12 mouse cellular contexts compared by ENCODE assay signal in genomic region chr5:25769006-25769405, GRCm38 (mm10). TPM values are rescaled to one million over a fixed set of nuclear protein-coding genes. Genes with fewer than 3 reads are reported as not detected.
DNase-seq lines count a peak whose midpoint lies in the region; ATAC-seq and TF ChIP-seq lines count a peak whose summit lies in the region.
"Had no signal": no experiment of that assay in that cellular context is flagged by ENCODE, and none has a peak within 500 bp of the region (broad histone marks: within the 10 kb centered on the region; RNA-seq: fewer than 3 reads in every experiment).

No protein-coding gene starts in this region.

- no peak for ATAC-seq in heart, embryonic 11.5 days (replicated peaks; ENCODE audit: insufficient number of reproducible peaks, low FRiP score, low TSS enrichment)
- ATAC-seq in midbrain, embryonic 11.5 days (ENCODE audit: low FRiP score): no peak
- ATAC-seq in intestine, embryonic 14.5 days (replicated peaks; ENCODE audit: low FRiP score, low TSS enrichment, low read depth): no peak
- ATAC-seq in stomach, embryonic 15.5 days (ENCODE audit: insufficient read depth, low FRiP score, low read depth): no peak

- TF ChIP-seq POLR2A in heart, adult 2 months (IDR thresholded peaks at IDR 0.05; ENCODE audit: insufficient read depth, low read depth, low read length): no peak

- intact Hi-C loops in heart, adult 2 months (cut with DNase I): no loop called here

- no peak for TF ChIP-seq EP300 in heart, adult 2 months (IDR thresholded peaks at IDR 0.05; ENCODE audit: insufficient read depth, low read depth, low read length)

- no peak for TF ChIP-seq CTCF in heart, adult 2 months (IDR thresholded peaks at IDR 0.05)

- WGBS in heart, embryonic 11.5 days (ENCODE audit: insufficient replicate concordance): 54% methylated on average over 17 of the region's 17 CpGs
- WGBS in heart, adult 2 months: 78% methylated on average over 17 of the region's 17 CpGs
- 74% methylated on average over 17 of the region's 17 CpGs for WGBS in midbrain, embryonic 10.5 days
- 73% methylated on average over 17 of the region's 17 CpGs for WGBS in midbrain, embryonic 11.5 days
- 62% methylated on average over 17 of the region's 17 CpGs for WGBS in intestine, embryonic 14.5 days
- 57% methylated on average over 17 of the region's 17 CpGs for WGBS in stomach, embryonic 15.5 days

- peaks cover 3% of the 10 kb centered on the region; the same call in 1 of the 2 replicates for H3K9me3 ChIP-seq in heart, embryonic 11.5 days (replicated peaks; ENCODE audit: control insufficient read depth, low read length)
- H3K9me3 ChIP-seq in midbrain, embryonic 10.5 days (replicated peaks): peaks cover 19% of the 10 kb centered on the region; the same call in 1 of the 2 replicates
- no peaks in the 10 kb centered on the region; the same call in 1 of the 2 replicates for H3K9me3 ChIP-seq in midbrain, embryonic 11.5 days (ENCODE audit: control insufficient read depth, low read length)
- no peaks in the 10 kb centered on the region for H3K9me3 ChIP-seq in intestine, embryonic 14.5 days (ENCODE audit: control insufficient read depth, low read length)
- no peaks in the 10 kb centered on the region for H3K9me3 ChIP-seq in stomach, embryonic 15.5 days

- H3K36me3 ChIP-seq in heart, embryonic 11.5 days (ENCODE audit: control insufficient read depth, insufficient read depth, low read length): no peaks in the 10 kb centered on the region
- H3K36me3 ChIP-seq in heart, adult 2 months (ENCODE audit: control insufficient read depth, insufficient read depth, low read length): no peaks in the 10 kb centered on the region
- no peaks in the 10 kb centered on the region for H3K36me3 ChIP-seq in midbrain, embryonic 10.5 days
- H3K36me3 ChIP-seq in midbrain, embryonic 11.5 days (ENCODE audit: control insufficient read depth, insufficient read depth, low read length): no peaks in the 10 kb centered on the region
- no peaks in the 10 kb centered on the region for H3K36me3 ChIP-seq in intestine, embryonic 14.5 days (ENCODE audit: control insufficient read depth, insufficient read depth, low read length)
- no peaks in the 10 kb centered on the region for H3K36me3 ChIP-seq in stomach, embryonic 15.5 days

- peak overlapping the region; percentile 47 for H3K4me2 ChIP-seq in heart, embryonic 11.5 days
- H3K4me2 ChIP-seq in midbrain, embryonic 11.5 days: no peak overlapping the region
- peak overlapping the region; percentile 15; the same call in 1 of the 2 replicates for H3K4me2 ChIP-seq in intestine, embryonic 14.5 days (ENCODE audit: low read length)
- peak overlapping the region; percentile 31 for H3K4me2 ChIP-seq in stomach, embryonic 15.5 days

- no peaks in the 10 kb centered on the region for H3K27me3 ChIP-seq in heart, embryonic 11.5 days (ENCODE audit: control insufficient read depth, insufficient read depth, low read length)
- no peaks in the 10 kb centered on the region for H3K27me3 ChIP-seq in heart, adult 2 months (ENCODE audit: control insufficient read depth, insufficient read depth, low read length)
- H3K27me3 ChIP-seq in midbrain, embryonic 10.5 days (ENCODE audit: low read depth, poor library complexity, severe bottlenecking): no peaks in the 10 kb centered on the region
- no peaks in the 10 kb centered on the region for H3K27me3 ChIP-seq in midbrain, embryonic 11.5 days (ENCODE audit: control insufficient read depth, insufficient read depth, low read length)
- H3K27me3 ChIP-seq in intestine, embryonic 14.5 days (replicated peaks; ENCODE audit: control insufficient read depth, insufficient read depth, low read length): no peaks in the 10 kb centered on the region
- H3K27me3 ChIP-seq in stomach, embryonic 15.5 days (replicated peaks): no peaks in the 10 kb centered on the region

- no peak for DNase-seq in heart, adult 2 months
- DNase-seq in midbrain, embryonic 10.5 days (ENCODE audit: low spot score): peak; percentile 9
- DNase-seq in midbrain, embryonic 11.5 days (ENCODE audit: low spot score, missing footprints): no peak
- DNase-seq in intestine, embryonic 14.5 days (ENCODE audit: low spot score): peak; percentile 40
- DNase-seq in frontal cortex, adult 2 months (ENCODE audit: extremely low spot score in 1 of 2, low spot score in 1 of 2): no peak
- no peak for DNase-seq in layer of hippocampus, postnatal 14 days (ENCODE audit: low spot score in 2 of 2)
- DNase-seq: adrenal gland, postnatal 25 days; right cerebral cortex, adult 18-20 months; thymus, adult 2 months had no signal

- 0 out of 2 replicates have a peak, but pooled peaks cover 5% of the 10 kb centered on the region for H3K4me1 ChIP-seq in heart, embryonic 11.5 days (ENCODE audit: control insufficient read depth, insufficient read depth, low read length)
- no peaks in the 10 kb centered on the region; the same call in 1 of the 2 replicates for H3K4me1 ChIP-seq in heart, adult 2 months (ENCODE audit: control insufficient read depth, insufficient read depth, low read length)
- no peaks in the 10 kb centered on the region for H3K4me1 ChIP-seq in midbrain, embryonic 10.5 days
- H3K4me1 ChIP-seq in midbrain, embryonic 11.5 days (ENCODE audit: control insufficient read depth, insufficient read depth, low read length): no peaks in the 10 kb centered on the region
- no peaks in the 10 kb centered on the region for H3K4me1 ChIP-seq in intestine, embryonic 14.5 days (replicated peaks; ENCODE audit: control insufficient read depth, insufficient read depth, low read length)
- H3K4me1 ChIP-seq in stomach, embryonic 15.5 days: no peaks in the 10 kb centered on the region

- no peak overlapping the region for H3K9ac ChIP-seq in heart, embryonic 11.5 days (ENCODE audit: low read depth, low read length)
- H3K9ac ChIP-seq in heart, adult 2 months (ENCODE audit: low read depth, low read length): no peak overlapping the region
- H3K9ac ChIP-seq in midbrain, embryonic 11.5 days (ENCODE audit: low read length): no peak overlapping the region
- no peak overlapping the region for H3K9ac ChIP-seq in intestine, embryonic 14.5 days (ENCODE audit: low read length)
- H3K9ac ChIP-seq in stomach, embryonic 15.5 days: no peak overlapping the region

- no peaks in the 10 kb centered on the region for H3K79me2 ChIP-seq in heart, adult 2 months (replicated peaks; ENCODE audit: control insufficient read depth, insufficient read depth, low read length)

- H3K27ac ChIP-seq in heart, embryonic 11.5 days (ENCODE audit: low read depth, low read length): no peak overlapping the region
- no peak overlapping the region for H3K27ac ChIP-seq in heart, adult 2 months
- H3K27ac ChIP-seq in midbrain, embryonic 10.5 days (replicated peaks): no peak overlapping the region
- no peak overlapping the region for H3K27ac ChIP-seq in midbrain, embryonic 11.5 days (ENCODE audit: low read depth, low read length)
- H3K27ac ChIP-seq in intestine, embryonic 14.5 days (ENCODE audit: low read depth): no peak overlapping the region
- H3K27ac ChIP-seq in stomach, embryonic 15.5 days: no peak overlapping the region

- peak overlapping the region; percentile 22 for H3K4me3 ChIP-seq in heart, embryonic 11.5 days (ENCODE audit: low read depth, low read length)
- H3K4me3 ChIP-seq in heart, adult 2 months: no peak overlapping the region
- H3K4me3 ChIP-seq in midbrain, embryonic 10.5 days: no peak overlapping the region
- no peak overlapping the region for H3K4me3 ChIP-seq in midbrain, embryonic 11.5 days (ENCODE audit: low read depth, low read length)
- no peak overlapping the region for H3K4me3 ChIP-seq in intestine, embryonic 14.5 days (ENCODE audit: low read depth, low read length)
- peak overlapping the region; percentile 12; the same call in 1 of the 2 replicates for H3K4me3 ChIP-seq in stomach, embryonic 15.5 days (replicated peaks)

RNA-seq across cellular contexts. Expression of gene Actr3b, which starts 9.2 kb away (rescaled TPM):
- 37.4 and 42.5 TPM in 2 replicates for polyA plus RNA-seq in heart, embryonic 11.5 days (2014; fragmentation: Nextera tagmentation; extraction: Ambion mirVana)
- total RNA-seq in heart, adult 2 months (2021): 10 to 100 TPM; 33.7 to 46.8 TPM
- polyA plus RNA-seq in heart, adult 2 months (2012; rRNA removed): 28.3 and 28.5 TPM in 2 replicates
- polyA plus RNA-seq in midbrain, embryonic 10.5 days (2016; fragmentation: Nextera tagmentation; extraction: Ambion mirVana): 7.0 and 7.2 TPM in 2 replicates
- 7.4 and 7.8 TPM in 2 replicates for polyA plus RNA-seq in midbrain, embryonic 11.5 days (2014; fragmentation: Nextera tagmentation; extraction: Ambion mirVana)
- 3.5 and 3.6 TPM in 2 replicates for polyA plus RNA-seq in intestine, embryonic 14.5 days (2014; fragmentation: Nextera tagmentation; extraction: Ambion mirVana)
- polyA plus RNA-seq in stomach, embryonic 15.5 days (2015; fragmentation: Nextera tagmentation; extraction: Ambion mirVana): 3.8 and 4.1 TPM in 2 replicates
- 97.1 and 101 TPM in 2 replicates for polyA plus RNA-seq in frontal cortex, adult 2 months (2012; rRNA removed)
- total RNA-seq in layer of hippocampus, postnatal 14 days (2021): 100 to 1,000 TPM; 189 to 198 TPM
- total RNA-seq: monocyte, adult 5-6 weeks had no signal

Comparison
In these comparisons a context has a peak if more than half of its experiments do, and no peak if none do; other contexts are left out.
1. H3K4me3 ChIP-seq: peak in heart, embryonic 11.5 days (single experiment) and stomach, embryonic 15.5 days (single experiment); none in heart, adult 2 months (single experiment), midbrain, embryonic 10.5 days (single experiment), midbrain, embryonic 11.5 days (single experiment) and intestine, embryonic 14.5 days (single experiment).
2. DNase-seq: peak in midbrain, embryonic 10.5 days (single experiment) and intestine, embryonic 14.5 days (single experiment); none in heart, adult 2 months (0 of 2), midbrain, embryonic 11.5 days (single experiment), frontal cortex, adult 2 months (0 of 2) and layer of hippocampus, postnatal 14 days (0 of 2).